Comparison of ENCODE assay signal across 26 mouse cellular contexts in the genomic region with DNA sequence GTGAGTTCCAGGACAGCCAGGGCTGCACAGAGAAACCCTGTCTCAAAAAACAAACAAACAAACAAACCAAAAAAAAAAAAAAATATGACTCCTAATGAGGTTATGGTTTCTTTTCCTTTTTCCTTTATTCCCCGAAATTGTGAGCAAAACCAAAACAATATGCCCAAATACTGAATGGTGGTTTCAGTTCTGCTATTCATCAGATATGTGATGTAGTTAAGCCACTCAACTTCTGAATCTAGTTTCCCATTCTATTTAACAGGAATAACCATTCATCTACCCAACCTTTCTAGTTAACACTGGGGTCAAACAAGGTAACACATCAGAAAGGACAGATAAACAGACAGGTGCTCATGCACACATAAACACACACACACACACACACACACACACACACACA.
"Had no signal": no experiment of that assay in that cellular context is flagged by ENCODE, and none has a peak within 500 bp of the region (broad histone marks: within the 10 kb centered on the region; RNA-seq: fewer than 3 reads in every experiment).

No protein-coding gene starts in this region.

- H3K36me3 ChIP-seq: hindbrain, embryonic 13.5 days; hindbrain, embryonic 15.5 days had no signal

- H3K4me3 ChIP-seq: heart, embryonic 10.5 days; heart, embryonic 12.5 days; hindbrain, embryonic 10.5 days; hindbrain, embryonic 13.5 days; hindbrain, embryonic 15.5 days; kidney, embryonic 15.5 days; limb, embryonic 10.5 days; limb, embryonic 12.5 days; liver, embryonic 13.5 days had no signal

- DNase-seq: gastrocnemius, postnatal 14 days; gastrocnemius, postnatal 36 days; heart, adult 18-20 months; heart, postnatal 10 days; heart, postnatal 4 days; kidney, adult 11 months; kidney, adult 2 months; kidney, adult 9 months; kidney, postnatal 14 days; kidney, postnatal 36 days; layer of hippocampus, adult 9-11 months; layer of hippocampus, postnatal 36 days; liver; liver, embryonic 13.5 days had no signal

- H3K9me3 ChIP-seq: heart, embryonic 10.5 days; heart, embryonic 12.5 days; hindbrain, embryonic 10.5 days; hindbrain, embryonic 13.5 days; hindbrain, embryonic 15.5 days; kidney, embryonic 15.5 days; limb, embryonic 10.5 days; limb, embryonic 12.5 days; liver, embryonic 13.5 days had no signal

- H3K4me2 ChIP-seq: heart, embryonic 12.5 days; hindbrain, embryonic 13.5 days; hindbrain, embryonic 15.5 days; kidney, embryonic 15.5 days; limb, embryonic 12.5 days; liver, embryonic 11.5 days; liver, embryonic 13.5 days had no signal

- H3K9ac ChIP-seq: heart, embryonic 12.5 days; hindbrain, embryonic 13.5 days; hindbrain, embryonic 15.5 days; kidney, embryonic 15.5 days; limb, embryonic 12.5 days; liver, embryonic 13.5 days had no signal

- H3K27ac ChIP-seq: heart, embryonic 10.5 days; hindbrain, embryonic 10.5 days; hindbrain, embryonic 13.5 days; hindbrain, embryonic 15.5 days; hindbrain, postnatal 0 days; kidney, embryonic 15.5 days; kidney, postnatal 0 days; limb, embryonic 10.5 days; limb, embryonic 12.5 days; liver, embryonic 13.5 days had no signal

- ATAC-seq: hindbrain, postnatal 0 days; intestine, embryonic 16.5 days had no signal

- H3K27me3 ChIP-seq: heart, embryonic 12.5 days; hindbrain, embryonic 13.5 days; hindbrain, embryonic 15.5 days; kidney, embryonic 15.5 days; limb, embryonic 12.5 days; liver, embryonic 13.5 days had no signal
